Mouse (Mus musculus): Measurements from ENCODE around the gene Chmp6. TPM values are rescaled to one million over a fixed set of nuclear protein-coding genes. Genes with fewer than 3 reads are reported as not detected.

The Chmp6 gene
- total and polyA plus RNA-seq, 2 experiments from 2014 or later: 79.5 to 121 TPM

DNA sequence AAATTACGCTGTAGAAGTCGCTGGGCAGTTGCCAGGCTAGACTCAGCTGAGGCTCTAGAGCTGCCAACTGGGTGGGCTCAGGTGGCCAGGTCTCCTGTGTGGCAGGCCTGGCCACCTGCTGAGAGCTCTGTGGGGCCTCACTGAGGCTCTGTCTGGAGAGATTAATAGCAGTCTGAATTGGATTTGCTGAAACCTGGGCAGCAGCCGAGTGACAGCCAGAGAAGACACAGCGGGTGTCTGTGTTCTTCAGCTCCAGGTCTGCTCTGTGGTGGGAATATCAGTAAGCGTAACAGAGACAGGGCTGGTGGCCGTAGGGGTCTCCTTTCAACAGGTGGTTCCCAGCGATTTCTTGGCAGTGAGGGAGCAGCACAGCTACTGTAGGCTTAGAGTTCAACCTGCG, 54.2 kb downstream of the Chmp6 start:
- Histone ChIP-seq H3K36me3 (ENCODE audit: insufficient read depth, low read length) (no peaks in the 10 kb centered on the region), H3K9ac (replicated peaks; ENCODE audit: low read length, poor library complexity, severe bottlenecking) (no peak overlapping the region), H3K4me3 (ENCODE audit: low read depth, low read length) (no peak overlapping the region), H3K27me3 (ENCODE audit: insufficient read depth, low read length) (no peaks in the 10 kb centered on the region), H3K9me3 (ENCODE audit: low read length) (no peaks in the 10 kb centered on the region), H3K4me1 (ENCODE audit: insufficient read depth, low read length) (peaks cover 18% of the 10 kb centered on the region), H3K4me2 (ENCODE audit: low read depth, low read length, poor library complexity, severe bottlenecking) (no peak overlapping the region), H3K27ac (ENCODE audit: low read depth, low read length) (no peak overlapping the region)
- WGBS: 61% methylated on average over 8 of the region's 8 CpGs
- ATAC-seq (ENCODE audit: low FRiP score) (no peak), DNase-seq (ENCODE audit: low spot score) (no peak)
- TF ChIP-seq CTCF (IDR thresholded peaks at IDR 0.05): no peak

DNA sequence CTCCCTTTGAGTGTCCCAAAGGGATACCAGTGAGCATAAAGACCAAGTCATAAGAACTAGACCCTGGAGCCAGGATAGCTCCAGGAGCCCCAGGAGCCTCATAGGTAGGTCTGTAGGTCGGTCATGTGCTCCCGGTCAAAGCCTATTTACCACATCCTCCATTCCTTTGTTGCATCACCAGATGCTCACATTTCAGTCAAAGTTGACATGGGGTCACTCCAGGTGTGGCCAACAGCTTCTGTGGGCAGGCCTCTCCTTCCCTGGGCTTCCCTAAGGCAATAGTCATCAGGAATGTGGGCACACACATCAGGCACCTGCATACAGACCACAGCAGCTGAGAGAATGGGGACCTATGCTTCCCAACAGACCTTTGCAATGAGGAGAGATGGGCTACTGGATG, 54.7 kb downstream of the Chmp6 start:
- Histone ChIP-seq H3K4me1 (ENCODE audit: insufficient read depth, low read length) (peaks cover 18% of the 10 kb centered on the region), H3K4me2 (ENCODE audit: low read depth, low read length, poor library complexity, severe bottlenecking) (no peak overlapping the region), H3K36me3 (ENCODE audit: insufficient read depth, low read length) (no peaks in the 10 kb centered on the region), H3K27me3 (ENCODE audit: insufficient read depth, low read length) (no peaks in the 10 kb centered on the region), H3K9ac (replicated peaks; ENCODE audit: low read length, poor library complexity, severe bottlenecking) (no peak overlapping the region), H3K9me3 (ENCODE audit: low read length) (no peaks in the 10 kb centered on the region), H3K27ac (ENCODE audit: low read depth, low read length) (no peak overlapping the region), H3K4me3 (ENCODE audit: low read depth, low read length) (no peak overlapping the region)
- 91% methylated on average over 2 of the region's 2 CpGs for WGBS
- TF ChIP-seq CTCF (IDR thresholded peaks at IDR 0.05): no peak
- no peak for ATAC-seq (ENCODE audit: low FRiP score)
- DNase-seq (ENCODE audit: low spot score): no peak

Other genes with a start within 250 kb of the Chmp6 start
- gene Baiap2, start 29.3 kb downstream of the Chmp6 start, total RNA-seq (2014; rRNA removed): 23.8 and 32.7 TPM in 2 replicates
- 18.0 TPM in 2 replicates for gene Baiap2, start 29.3 kb downstream of the Chmp6 start, polyA plus RNA-seq (2015; fragmentation: Nextera tagmentation; extraction: Ambion mirVana)
- gene Aatk, start 133.7 kb downstream of the Chmp6 start, total RNA-seq (2014; rRNA removed): 170 and 178 TPM in 2 replicates
- gene Aatk, start 133.7 kb downstream of the Chmp6 start, polyA plus RNA-seq (2015; fragmentation: Nextera tagmentation; extraction: Ambion mirVana): 44.9 and 46.9 TPM in 2 replicates
- 17.7 and 19.0 TPM in 2 replicates for gene Cep131, start 173.4 kb downstream of the Chmp6 start, total RNA-seq (2014; rRNA removed)
- 25.4 and 27.7 TPM in 2 replicates for gene Cep131, start 173.4 kb downstream of the Chmp6 start, polyA plus RNA-seq (2015; fragmentation: Nextera tagmentation; extraction: Ambion mirVana)
- 28.6 and 32.1 TPM in 2 replicates for gene Tepsin, start 185.3 kb downstream of the Chmp6 start, total RNA-seq (2014; rRNA removed)
- gene Tepsin, start 185.3 kb downstream of the Chmp6 start, polyA plus RNA-seq (2015; fragmentation: Nextera tagmentation; extraction: Ambion mirVana): 14.9 and 17.6 TPM in 2 replicates
- gene Ndufaf8, start 185.5 kb downstream of the Chmp6 start, total RNA-seq (2014; rRNA removed): 32.9 and 64.8 TPM in 2 replicates
- 56.8 and 57.0 TPM in 2 replicates for gene Ndufaf8, start 185.5 kb downstream of the Chmp6 start, polyA plus RNA-seq (2015; fragmentation: Nextera tagmentation; extraction: Ambion mirVana)
- gene Slc38a10, start 237.9 kb downstream of the Chmp6 start, total RNA-seq (2014; rRNA removed): 171 and 175 TPM in 2 replicates
- gene Slc38a10, start 237.9 kb downstream of the Chmp6 start, polyA plus RNA-seq (2015; fragmentation: Nextera tagmentation; extraction: Ambion mirVana): 108 and 111 TPM in 2 replicates